Mouse (Mus musculus): ENCODE measurements around the gene Ehd4. TPM values are rescaled to one million over a fixed set of nuclear protein-coding genes. Genes with fewer than 3 reads are reported as not detected.

Ehd4 gene
- polyA plus RNA-seq, 1 experiment from 2014 or later: 26.3 TPM

DNA sequence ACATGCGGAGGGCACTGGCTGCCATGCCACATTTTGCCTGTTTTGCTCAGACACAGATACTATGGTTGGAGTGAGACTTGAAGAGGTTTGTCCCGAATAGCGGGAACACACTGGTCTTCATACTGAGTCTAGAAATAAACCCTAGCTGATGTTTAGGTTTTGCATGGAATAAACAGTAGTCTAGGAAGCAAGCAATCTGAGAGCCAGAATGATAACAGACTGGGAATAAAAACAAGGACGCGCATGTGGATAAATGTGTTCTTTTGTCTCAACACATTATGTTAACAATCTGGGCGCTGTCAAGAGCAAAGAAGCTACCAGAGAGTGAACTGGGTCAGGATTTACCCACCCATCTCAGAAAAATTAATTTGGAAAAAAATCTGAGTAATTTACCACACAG is 31.4 kb downstream of the Ehd4 start:
- no peaks in the 10 kb centered on the region for H3K36me3 ChIP-seq (replicated peaks)
- H3K27me3 ChIP-seq (replicated peaks; ENCODE audit: low read depth, poor library complexity, severe bottlenecking): no peaks in the 10 kb centered on the region
- peaks cover 6% of the 10 kb centered on the region for H3K4me1 ChIP-seq
- H3K4me3 ChIP-seq: no peak overlapping the region
- no peak for DNase-seq (ENCODE audit: low spot score)
- H3K9me3 ChIP-seq: no peaks in the 10 kb centered on the region
- 92% methylated on average over 6 of the region's 6 CpGs for WGBS
- no peak overlapping the region for H3K27ac ChIP-seq (replicated peaks)

DNA sequence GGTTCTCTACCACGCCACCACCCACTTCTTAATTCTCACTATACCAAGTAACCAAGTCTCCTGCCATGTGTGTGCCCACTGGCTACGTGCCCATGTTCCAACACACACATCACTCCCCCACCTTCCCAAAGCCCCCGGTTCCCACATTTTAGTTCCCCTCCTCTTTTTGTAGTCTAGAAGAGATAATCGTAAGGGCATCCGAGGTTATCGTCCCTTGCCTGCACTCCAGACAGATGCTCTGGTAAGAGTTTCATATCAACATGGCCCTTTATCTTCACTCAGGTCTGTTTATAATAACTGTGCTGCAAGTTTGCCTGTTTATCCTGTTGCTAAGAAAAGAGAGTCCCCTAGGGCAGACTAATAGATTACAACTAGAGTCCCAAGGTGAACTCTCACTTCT is 37.1 kb downstream of the Ehd4 start:
- Histone ChIP-seq H3K27me3 (replicated peaks; ENCODE audit: low read depth, poor library complexity, severe bottlenecking) (no peaks in the 10 kb centered on the region), H3K27ac (replicated peaks) (no peak overlapping the region), H3K4me3 (no peak overlapping the region), H3K9me3 (no peaks in the 10 kb centered on the region), H3K4me1 (peaks cover 17% of the 10 kb centered on the region), H3K36me3 (replicated peaks) (no peaks in the 10 kb centered on the region)
- 92% methylated on average over 6 of the region's 6 CpGs for WGBS
- no peak for DNase-seq (ENCODE audit: low spot score)

DNA sequence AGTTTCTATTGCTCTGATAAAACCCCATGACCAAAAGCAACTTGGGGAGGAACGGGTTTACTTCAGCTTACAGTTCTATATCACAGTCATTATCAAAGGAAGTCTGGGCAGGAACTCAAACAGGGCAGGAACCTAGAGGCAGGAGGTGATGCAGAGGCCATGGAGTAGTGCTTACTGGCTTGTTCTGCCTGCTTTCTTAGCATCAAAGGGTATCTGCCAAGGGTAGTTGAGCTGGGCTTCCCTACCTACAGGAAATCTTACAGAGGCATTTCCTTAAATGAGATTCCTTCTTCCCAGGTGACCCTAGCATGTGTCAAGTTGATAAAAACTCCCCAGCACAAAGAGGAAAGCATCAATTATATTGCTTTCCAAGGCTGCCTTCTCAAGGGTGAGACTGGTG is 38.0 kb downstream of the Ehd4 start:
- H3K4me3 ChIP-seq: no peak overlapping the region
- no peaks in the 10 kb centered on the region for H3K27me3 ChIP-seq (replicated peaks; ENCODE audit: low read depth, poor library complexity, severe bottlenecking)
- 86% methylated on average over 1 of the region's 1 CpGs for WGBS
- H3K9me3 ChIP-seq: no peaks in the 10 kb centered on the region
- no peak for DNase-seq (ENCODE audit: low spot score)
- no peaks in the 10 kb centered on the region for H3K36me3 ChIP-seq (replicated peaks)
- no peak overlapping the region for H3K27ac ChIP-seq (replicated peaks)
- H3K4me1 ChIP-seq: peaks cover 15% of the 10 kb centered on the region

DNA sequence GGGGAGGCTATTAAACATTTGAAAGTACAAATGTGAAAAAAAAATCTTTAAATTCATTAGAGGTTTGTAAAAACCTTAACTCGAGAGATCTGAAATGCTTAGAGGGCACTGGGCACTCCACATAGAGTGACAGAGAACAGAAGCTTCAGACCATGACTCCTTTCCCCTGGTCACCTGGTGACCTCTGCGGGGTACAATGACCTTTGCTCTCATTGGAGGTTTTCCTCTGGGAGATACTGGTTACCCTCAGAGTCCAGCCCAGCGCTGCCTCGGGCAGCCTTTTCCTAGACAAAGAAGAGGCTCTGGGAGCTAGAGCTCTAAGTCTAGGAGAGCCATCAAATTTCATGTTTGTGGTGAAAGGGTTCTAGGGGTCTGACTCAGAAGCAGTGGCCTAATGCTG is 39.4 kb downstream of the Ehd4 start:
- Histone ChIP-seq H3K27me3 (replicated peaks; ENCODE audit: low read depth, poor library complexity, severe bottlenecking) (no peaks in the 10 kb centered on the region), H3K4me3 (no peak overlapping the region), H3K36me3 (replicated peaks) (no peaks in the 10 kb centered on the region), H3K27ac (replicated peaks) (0 out of 2 replicates have a peak overlapping the region, but pooled peaks have one; percentile 30), H3K4me1 (peaks cover 21% of the 10 kb centered on the region), H3K9me3 (no peaks in the 10 kb centered on the region)
- no peak for DNase-seq (ENCODE audit: low spot score)
- 52% methylated on average over 4 of the region's 4 CpGs for WGBS

DNA sequence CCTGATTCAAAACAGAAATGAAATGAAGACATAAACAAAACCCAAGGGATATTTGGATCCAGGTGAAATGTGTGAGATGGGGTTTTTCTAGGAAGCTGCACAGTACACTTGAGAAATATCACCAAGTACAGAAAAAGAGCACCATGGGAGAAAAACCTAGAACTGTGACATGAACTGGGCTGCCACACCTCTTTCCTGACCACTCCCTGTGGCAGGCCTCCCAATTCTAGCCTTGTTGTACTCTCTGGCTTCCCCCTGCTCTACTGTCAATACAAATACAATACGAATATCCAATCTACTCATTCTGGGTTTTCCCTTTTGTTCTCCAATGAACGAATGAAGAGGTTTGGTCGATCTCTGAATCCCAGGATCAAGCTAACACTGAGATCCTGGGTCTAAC is 40.4 kb downstream of the Ehd4 start:
- WGBS: 98% methylated on average over 3 of the region's 3 CpGs
- no peak for DNase-seq (ENCODE audit: low spot score)
- H3K4me3 ChIP-seq: no peak overlapping the region

DNA sequence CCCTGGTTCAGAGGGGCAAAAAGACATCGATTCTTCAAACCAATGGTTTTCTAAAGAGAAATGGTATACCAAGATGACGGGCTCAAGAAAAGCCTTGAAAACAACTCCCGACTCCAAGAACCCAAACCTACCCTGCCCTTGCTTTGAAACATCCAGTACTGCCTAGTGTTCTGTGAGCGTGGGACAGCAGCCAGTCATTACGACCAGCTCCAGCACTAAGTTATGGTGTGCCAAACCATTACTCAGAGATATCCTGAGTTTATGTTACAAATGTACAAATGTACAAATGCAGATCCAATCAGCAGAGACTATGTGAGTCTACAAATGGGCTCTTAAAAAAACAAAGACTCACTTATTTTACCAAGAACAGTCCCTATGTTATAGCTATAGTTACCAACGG is 40.9 kb downstream of the Ehd4 start:
- Histone ChIP-seq H3K4me1 (peaks cover 21% of the 10 kb centered on the region), H3K27ac (replicated peaks) (no peak overlapping the region), H3K27me3 (replicated peaks; ENCODE audit: low read depth, poor library complexity, severe bottlenecking) (no peaks in the 10 kb centered on the region), H3K4me3 (no peak overlapping the region), H3K9me3 (no peaks in the 10 kb centered on the region), H3K36me3 (replicated peaks) (no peaks in the 10 kb centered on the region)
- no peak for DNase-seq (ENCODE audit: low spot score)
- 91% methylated on average over 6 of the region's 6 CpGs for WGBS

More for the DNA sequence above, 40.4 kb downstream of the Ehd4 start:
- Histone ChIP-seq H3K27me3 (replicated peaks; ENCODE audit: low read depth, poor library complexity, severe bottlenecking) (no peaks in the 10 kb centered on the region), H3K27ac (replicated peaks) (no peak overlapping the region), H3K4me1 (peaks cover 21% of the 10 kb centered on the region), H3K36me3 (replicated peaks) (no peaks in the 10 kb centered on the region), H3K9me3 (no peaks in the 10 kb centered on the region)

DNA sequence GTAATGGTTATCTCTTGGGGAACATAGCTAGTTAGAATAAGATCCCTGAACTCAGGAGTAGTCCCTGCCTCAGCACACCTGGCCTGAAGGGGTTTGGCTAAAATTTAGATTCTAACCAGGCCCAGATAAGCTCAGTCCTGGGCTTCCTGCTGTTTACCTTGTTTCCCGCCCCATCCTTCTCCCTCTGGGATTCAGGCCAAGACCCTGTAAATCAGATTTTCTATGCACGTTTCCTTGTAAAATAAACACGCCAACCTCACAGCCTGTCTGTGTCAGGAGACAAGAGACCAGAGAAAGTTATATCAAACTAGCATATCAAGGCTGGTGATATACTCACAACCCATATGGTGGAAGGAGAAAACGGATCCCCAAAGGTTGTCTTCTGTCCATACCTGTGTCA is 42.8 kb downstream of the Ehd4 start:
- Histone ChIP-seq H3K4me3 (no peak overlapping the region), H3K9me3 (no peaks in the 10 kb centered on the region), H3K27me3 (replicated peaks; ENCODE audit: low read depth, poor library complexity, severe bottlenecking) (no peaks in the 10 kb centered on the region), H3K4me1 (peaks cover 21% of the 10 kb centered on the region), H3K36me3 (replicated peaks) (no peaks in the 10 kb centered on the region), H3K27ac (replicated peaks) (no peak overlapping the region)
- 70% methylated on average over 4 of the region's 4 CpGs for WGBS
- no peak for DNase-seq (ENCODE audit: low spot score)

DNA sequence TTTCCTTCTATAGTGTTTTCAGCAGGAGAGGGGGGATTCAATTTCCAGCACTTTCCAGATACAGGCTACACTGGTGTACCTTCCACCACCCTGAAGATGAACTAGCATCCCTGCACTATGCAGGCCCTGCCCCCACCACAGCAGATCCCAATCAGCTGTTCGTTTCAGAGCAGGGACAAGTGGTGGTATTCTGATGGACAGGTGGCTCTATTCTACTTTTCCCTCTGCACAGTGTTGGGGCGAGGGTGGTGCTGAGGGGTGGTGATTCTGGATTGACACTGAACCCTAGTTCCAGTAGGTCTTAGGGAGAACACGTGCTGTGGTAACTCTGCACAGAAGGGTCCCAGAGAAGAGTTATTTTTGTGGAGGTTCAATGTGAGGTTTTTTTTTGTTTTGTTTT is 43.2 kb downstream of the Ehd4 start:
- Histone ChIP-seq H3K4me1 (peaks cover 21% of the 10 kb centered on the region), H3K27ac (replicated peaks) (no peak overlapping the region), H3K9me3 (no peaks in the 10 kb centered on the region), H3K27me3 (replicated peaks; ENCODE audit: low read depth, poor library complexity, severe bottlenecking) (no peaks in the 10 kb centered on the region), H3K4me3 (no peak overlapping the region), H3K36me3 (replicated peaks) (no peaks in the 10 kb centered on the region)
- DNase-seq (ENCODE audit: low spot score): no peak
- WGBS: 79% methylated on average over 3 of the region's 3 CpGs

DNA sequence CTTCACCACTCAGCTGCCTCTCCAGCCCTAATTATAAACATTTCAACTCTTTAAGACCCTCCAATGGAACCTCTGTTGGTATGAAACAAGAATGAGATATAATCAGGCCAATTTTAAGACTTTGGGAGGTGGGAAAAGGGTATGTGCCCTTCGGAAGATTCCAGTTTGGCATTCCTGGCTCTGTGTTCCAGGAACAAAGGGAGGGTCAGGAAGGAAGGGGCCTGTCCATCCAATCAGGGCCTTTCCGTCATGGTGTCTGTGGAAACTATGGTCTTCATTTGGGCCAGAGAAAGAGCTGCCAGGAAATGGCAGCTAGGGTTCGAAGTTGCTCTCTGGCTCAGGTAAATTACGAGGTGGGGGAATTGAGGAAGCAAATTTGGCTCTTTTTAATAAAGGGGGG is 46.3 kb downstream of the Ehd4 start:
- peaks cover 12% of the 10 kb centered on the region for H3K4me1 ChIP-seq
- no peaks in the 10 kb centered on the region for H3K36me3 ChIP-seq (replicated peaks)
- WGBS: 84% methylated on average over 4 of the region's 4 CpGs
- H3K27me3 ChIP-seq (replicated peaks; ENCODE audit: low read depth, poor library complexity, severe bottlenecking): no peaks in the 10 kb centered on the region
- H3K4me3 ChIP-seq: no peak overlapping the region
- H3K27ac ChIP-seq (replicated peaks): no peak overlapping the region
- H3K9me3 ChIP-seq: no peaks in the 10 kb centered on the region
- DNase-seq (ENCODE audit: low spot score): no peak

DNA sequence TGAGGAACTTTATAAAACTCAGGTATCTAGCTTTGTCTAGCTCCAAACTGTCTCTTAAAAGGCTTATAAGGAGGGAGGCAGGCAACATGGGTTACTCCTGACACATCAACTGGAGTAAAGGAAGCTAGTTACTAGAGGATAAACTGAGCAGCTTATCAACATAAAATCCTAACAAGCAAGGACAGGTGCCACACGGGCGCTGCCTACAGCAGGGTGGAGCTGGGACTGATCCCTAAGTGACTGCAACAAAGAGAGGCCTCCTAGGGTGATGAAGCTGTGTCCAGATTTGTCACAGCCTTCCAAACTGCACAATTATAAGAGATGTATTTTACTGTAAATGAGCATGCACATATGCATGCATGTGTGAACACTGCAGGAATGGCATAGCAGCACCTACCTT is 47.0 kb downstream of the Ehd4 start:
- no peaks in the 10 kb centered on the region for H3K36me3 ChIP-seq (replicated peaks)
- no peak for DNase-seq (ENCODE audit: low spot score)
- H3K9me3 ChIP-seq: no peaks in the 10 kb centered on the region
- 87% methylated on average over 2 of the region's 2 CpGs for whole genome bisulfite sequencing
- no peak overlapping the region for H3K27ac ChIP-seq (replicated peaks)
- H3K27me3 ChIP-seq (replicated peaks; ENCODE audit: low read depth, poor library complexity, severe bottlenecking): no peaks in the 10 kb centered on the region
- peaks cover 18% of the 10 kb centered on the region for H3K4me1 ChIP-seq
- H3K4me3 ChIP-seq: no peak overlapping the region

DNA sequence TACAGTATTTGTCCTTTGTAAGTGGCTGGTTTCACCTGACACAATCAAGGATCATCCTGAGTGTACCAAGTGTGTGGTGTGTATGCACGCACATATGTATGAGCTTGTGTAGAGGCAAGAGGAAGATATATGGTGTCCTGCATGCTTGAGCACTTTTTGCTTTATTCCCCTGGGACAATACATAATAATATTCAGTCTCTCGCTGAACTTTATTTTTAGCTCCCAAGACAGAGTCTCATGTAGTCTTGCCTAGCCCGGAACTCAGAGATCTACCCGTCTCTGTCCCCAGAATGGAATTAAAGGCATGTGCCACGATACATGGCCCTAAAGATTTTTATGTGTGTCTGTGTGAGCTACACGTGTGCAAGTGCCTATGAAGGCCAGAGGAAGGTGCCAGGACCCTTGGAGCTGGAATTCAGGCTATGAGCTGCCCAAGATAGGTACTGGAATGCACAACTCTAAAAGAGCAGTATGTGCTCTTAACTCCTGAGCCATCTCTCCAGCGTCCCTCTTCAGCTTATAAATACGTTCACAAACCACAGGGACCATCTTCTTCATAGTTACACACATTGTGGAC is 47.9 kb downstream of the Ehd4 start:
- 89% methylated on average over 8 of the region's 8 CpGs for WGBS
- no peaks in the 10 kb centered on the region for H3K27me3 ChIP-seq (replicated peaks; ENCODE audit: low read depth, poor library complexity, severe bottlenecking)
- H3K4me1 ChIP-seq: peaks cover 25% of the 10 kb centered on the region
- H3K36me3 ChIP-seq (replicated peaks): peaks cover 4% of the 10 kb centered on the region; the same call in 1 of the 2 replicates
- no peak overlapping the region for H3K27ac ChIP-seq (replicated peaks)
- no peak for DNase-seq (ENCODE audit: low spot score)
- no peaks in the 10 kb centered on the region for H3K9me3 ChIP-seq
- H3K4me3 ChIP-seq: no peak overlapping the region

DNA sequence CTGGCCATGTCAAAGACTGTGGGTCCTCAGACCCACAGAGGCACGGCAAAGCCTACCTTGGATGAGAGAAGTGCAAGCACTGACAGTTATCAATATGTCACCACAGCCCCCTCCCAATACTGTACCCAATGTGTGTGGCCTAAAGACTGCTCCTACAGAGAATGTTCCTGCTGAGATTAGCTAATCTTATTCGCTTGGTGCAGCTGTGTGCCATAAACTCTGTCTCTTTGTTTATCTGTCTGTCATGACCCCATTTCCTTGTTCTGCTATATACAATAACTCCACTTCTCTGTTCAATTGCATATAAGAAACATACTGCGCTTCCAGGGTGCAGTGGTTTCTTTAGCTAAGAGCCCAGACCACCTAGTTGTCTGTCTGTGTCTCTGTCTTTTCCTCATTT is 48.5 kb downstream of the Ehd4 start:
- no peak overlapping the region for H3K27ac ChIP-seq (replicated peaks)
- no peaks in the 10 kb centered on the region for H3K9me3 ChIP-seq
- peaks cover 8% of the 10 kb centered on the region; the same call in 1 of the 2 replicates for H3K36me3 ChIP-seq (replicated peaks)
- WGBS: 78% methylated on average over 3 of the region's 3 CpGs
- no peaks in the 10 kb centered on the region for H3K27me3 ChIP-seq (replicated peaks; ENCODE audit: low read depth, poor library complexity, severe bottlenecking)
- H3K4me3 ChIP-seq: no peak overlapping the region
- DNase-seq (ENCODE audit: low spot score): no peak
- H3K4me1 ChIP-seq: peaks cover 22% of the 10 kb centered on the region

DNA sequence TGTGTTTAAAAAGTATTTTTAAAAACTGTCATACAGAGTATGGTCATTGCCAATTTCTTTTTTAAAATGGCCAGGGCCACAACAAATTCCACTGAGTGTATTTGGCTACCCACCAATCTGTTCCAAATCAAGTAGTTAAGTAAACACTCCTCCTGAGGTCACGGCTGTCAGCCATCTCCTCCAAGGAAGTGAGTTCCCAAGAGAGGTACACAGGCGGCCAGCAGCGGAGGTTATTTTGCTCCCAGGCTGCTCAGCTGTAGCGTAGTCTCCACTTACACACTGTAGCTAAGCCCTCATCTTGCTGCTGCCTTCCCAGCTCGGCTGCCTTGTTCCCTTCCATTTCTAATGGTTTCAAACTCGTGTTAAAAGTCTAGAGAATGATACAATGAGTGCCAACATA is 51.5 kb downstream of the Ehd4 start:
- DNase-seq (ENCODE audit: low spot score): peak; percentile 60
- H3K36me3 ChIP-seq (replicated peaks): peaks cover 13% of the 10 kb centered on the region; the same call in 1 of the 2 replicates
- peaks cover 31% of the 10 kb centered on the region for H3K4me1 ChIP-seq
- no peaks in the 10 kb centered on the region for H3K9me3 ChIP-seq
- H3K27ac ChIP-seq (replicated peaks): no peak overlapping the region
- H3K27me3 ChIP-seq (replicated peaks; ENCODE audit: low read depth, poor library complexity, severe bottlenecking): no peaks in the 10 kb centered on the region
- H3K4me3 ChIP-seq: no peak overlapping the region
- WGBS: 36% methylated on average over 6 of the region's 6 CpGs
